Mouse (Mus musculus): ENCODE results near the gene Nudt1. TPM values are rescaled to one million over a fixed set of nuclear protein-coding genes. Genes with fewer than 3 reads are reported as not detected.

Nudt1 gene
- polyA plus RNA-seq, 1 experiment: 39.4 TPM

GRCm38 (mm10) chr5:140307602-140308001 lies 13.9 kb upstream of the Nudt1 start:
- Histone ChIP-seq H3K27me3 (ENCODE audit: control insufficient read depth, insufficient read depth, low read length, poor library complexity, severe bottlenecking) (no peaks in the 10 kb centered on the region), H3K4me1 (ENCODE audit: control insufficient read depth, insufficient read depth, low read length) (no peaks in the 10 kb centered on the region), H3K9ac (ENCODE audit: low read depth, poor library complexity, severe bottlenecking) (no peak overlapping the region), H3K4me3 (ENCODE audit: low read depth, low read length) (no peak overlapping the region), H3K27ac (ENCODE audit: insufficient read depth, low read length) (no peak overlapping the region), H3K36me3 (ENCODE audit: control insufficient read depth, insufficient read depth, low read length, poor library complexity, severe bottlenecking) (peaks cover 16% of the 10 kb centered on the region), H3K9me3 (replicated peaks; ENCODE audit: control insufficient read depth, insufficient read depth, low read length, poor library complexity, severe bottlenecking) (no peaks in the 10 kb centered on the region)
- no peak for TF ChIP-seq EP300 (IDR thresholded peaks at IDR 0.05; ENCODE audit: insufficient read depth, low read depth, low read length)
- TF ChIP-seq CTCF (IDR thresholded peaks at IDR 0.05; ENCODE audit: low read depth, low read length): no peak
- TF ChIP-seq POLR2A (IDR thresholded peaks at IDR 0.05; ENCODE audit: insufficient read depth, low read length): no peak

DNA sequence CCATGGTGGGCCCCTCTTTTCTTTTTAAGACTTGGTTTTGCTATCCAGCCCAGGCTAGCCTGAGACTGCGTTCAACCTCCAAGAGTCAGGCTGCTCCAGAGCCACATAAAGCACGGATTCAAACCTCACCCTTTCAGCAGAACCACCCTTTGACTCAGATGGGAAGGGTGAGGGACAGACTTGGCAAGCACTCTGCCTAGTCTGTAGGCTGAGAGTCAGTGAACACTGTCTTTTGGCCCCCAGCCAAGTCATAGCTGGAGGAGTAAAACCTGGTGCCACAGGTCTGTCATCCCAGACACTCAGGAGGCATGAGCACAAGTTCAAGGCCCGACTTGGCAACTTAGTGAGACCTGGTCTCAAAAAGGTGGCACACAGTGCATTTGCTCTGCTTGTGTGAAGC lies 4.7 kb upstream of the Nudt1 start:
- H3K9ac ChIP-seq (ENCODE audit: low read depth, poor library complexity, severe bottlenecking): no peak overlapping the region
- H3K27ac ChIP-seq (ENCODE audit: insufficient read depth, low read length): no peak overlapping the region
- H3K9me3 ChIP-seq (replicated peaks; ENCODE audit: control insufficient read depth, insufficient read depth, low read length, poor library complexity, severe bottlenecking): no peaks in the 10 kb centered on the region
- H3K27me3 ChIP-seq (ENCODE audit: control insufficient read depth, insufficient read depth, low read length, poor library complexity, severe bottlenecking): no peaks in the 10 kb centered on the region
- no peak overlapping the region for H3K4me3 ChIP-seq (ENCODE audit: low read depth, low read length)
- H3K36me3 ChIP-seq (ENCODE audit: control insufficient read depth, insufficient read depth, low read length, poor library complexity, severe bottlenecking): no peaks in the 10 kb centered on the region; the same call in 1 of the 2 replicates
- TF ChIP-seq POLR2A (IDR thresholded peaks at IDR 0.05; ENCODE audit: insufficient read depth, low read length) (no peak), EP300 (IDR thresholded peaks at IDR 0.05; ENCODE audit: insufficient read depth, low read depth, low read length) (no peak), CTCF (IDR thresholded peaks at IDR 0.05; ENCODE audit: low read depth, low read length) (no peak)
- no peaks in the 10 kb centered on the region for H3K4me1 ChIP-seq (ENCODE audit: control insufficient read depth, insufficient read depth, low read length)

GRCm38 (mm10) chr5:140321756-140322575 lies 510 bp downstream of the Nudt1 start:
- no peaks in the 10 kb centered on the region for H3K4me1 ChIP-seq (ENCODE audit: control insufficient read depth, insufficient read depth, low read length)
- no peaks in the 10 kb centered on the region for H3K27me3 ChIP-seq (ENCODE audit: control insufficient read depth, insufficient read depth, low read length, poor library complexity, severe bottlenecking)
- H3K9ac ChIP-seq (ENCODE audit: low read depth, poor library complexity, severe bottlenecking): peak overlapping the region; percentile 87
- TF ChIP-seq CTCF (IDR thresholded peaks at IDR 0.05; ENCODE audit: low read depth, low read length) (no peak), EP300 (IDR thresholded peaks at IDR 0.05; ENCODE audit: insufficient read depth, low read depth, low read length) (no peak), POLR2A (IDR thresholded peaks at IDR 0.05; ENCODE audit: insufficient read depth, low read length) (no peak)
- no peaks in the 10 kb centered on the region for H3K36me3 ChIP-seq (ENCODE audit: control insufficient read depth, insufficient read depth, low read length, poor library complexity, severe bottlenecking)
- peak overlapping the region; percentile 88 for H3K4me3 ChIP-seq (ENCODE audit: low read depth, low read length)
- H3K27ac ChIP-seq (ENCODE audit: insufficient read depth, low read length): peak overlapping the region; percentile 27
- H3K9me3 ChIP-seq (replicated peaks; ENCODE audit: control insufficient read depth, insufficient read depth, low read length, poor library complexity, severe bottlenecking): no peaks in the 10 kb centered on the region

DNA sequence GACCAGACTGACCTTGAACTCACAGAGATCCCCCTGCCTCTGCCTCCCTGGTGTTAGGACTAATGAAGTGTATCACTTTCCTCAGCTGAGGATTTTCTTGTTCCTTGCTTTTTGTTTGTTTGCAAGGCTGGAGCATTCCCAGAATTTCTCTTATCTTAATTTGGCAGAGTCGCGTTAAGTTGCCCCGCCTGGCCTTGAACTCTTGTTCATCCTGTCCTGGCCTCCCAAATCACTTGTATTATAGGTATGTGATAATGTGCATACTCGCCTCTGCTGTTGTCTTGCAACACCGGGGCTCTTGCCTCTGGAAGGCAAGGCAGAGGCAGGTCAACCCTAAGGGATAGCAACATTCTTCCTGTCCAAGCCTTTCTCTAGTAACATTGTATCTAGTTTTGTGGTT lies 2.6 kb downstream of the Nudt1 start:
- Histone ChIP-seq H3K27ac (ENCODE audit: insufficient read depth, low read length) (no peak overlapping the region), H3K9me3 (replicated peaks; ENCODE audit: control insufficient read depth, insufficient read depth, low read length, poor library complexity, severe bottlenecking) (no peaks in the 10 kb centered on the region), H3K4me3 (ENCODE audit: low read depth, low read length) (no peak overlapping the region), H3K9ac (ENCODE audit: low read depth, poor library complexity, severe bottlenecking) (no peak overlapping the region), H3K36me3 (ENCODE audit: control insufficient read depth, insufficient read depth, low read length, poor library complexity, severe bottlenecking) (no peaks in the 10 kb centered on the region), H3K4me1 (ENCODE audit: control insufficient read depth, insufficient read depth, low read length) (no peaks in the 10 kb centered on the region), H3K27me3 (ENCODE audit: control insufficient read depth, insufficient read depth, low read length, poor library complexity, severe bottlenecking) (no peaks in the 10 kb centered on the region)
- no peak for TF ChIP-seq CTCF (IDR thresholded peaks at IDR 0.05; ENCODE audit: low read depth, low read length)
- TF ChIP-seq EP300 (IDR thresholded peaks at IDR 0.05; ENCODE audit: insufficient read depth, low read depth, low read length): no peak
- no peak for TF ChIP-seq POLR2A (IDR thresholded peaks at IDR 0.05; ENCODE audit: insufficient read depth, low read length)

DNA sequence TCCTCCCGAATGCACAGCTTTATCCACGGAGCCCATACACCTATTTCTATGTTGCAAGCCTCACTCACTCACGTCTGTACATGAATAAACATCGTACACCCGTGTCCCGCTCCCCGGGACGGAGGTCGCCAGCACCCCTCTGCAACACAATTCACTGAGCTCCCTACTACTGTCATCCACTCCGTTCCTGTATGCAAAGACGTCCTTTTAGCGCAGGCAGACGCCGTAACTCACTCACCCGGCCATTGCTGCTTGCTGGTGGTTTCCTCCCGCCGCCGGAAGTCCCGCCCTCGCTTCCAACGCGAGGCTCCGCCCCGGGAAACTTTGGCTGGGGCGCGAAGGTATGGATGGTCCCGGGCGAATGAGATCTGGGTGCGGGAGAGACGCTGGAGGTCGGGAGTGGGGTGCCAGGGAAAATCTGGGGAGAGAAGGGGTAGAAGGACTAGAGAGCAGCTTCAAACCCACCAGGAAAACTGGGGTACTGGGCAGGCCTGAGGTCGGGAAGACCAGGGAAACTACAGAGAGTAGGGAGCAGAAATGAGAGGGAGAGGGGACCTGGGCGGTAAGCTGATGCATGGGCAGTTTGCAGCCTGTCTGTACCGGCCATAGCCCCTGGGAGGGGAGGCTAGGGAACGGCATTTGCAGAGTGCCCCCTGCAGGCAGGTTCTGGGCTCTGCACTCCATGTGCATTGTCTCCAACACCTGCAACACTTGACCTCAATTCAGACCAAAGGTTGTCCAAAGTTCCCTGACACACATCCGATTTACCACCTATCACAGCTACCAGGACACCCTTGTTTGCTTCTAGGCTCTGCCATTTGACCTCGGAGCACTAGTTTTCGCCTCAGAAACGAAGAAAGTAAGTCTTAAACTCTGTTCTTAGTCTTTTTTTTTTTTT lies 10.4 kb downstream of the Nudt1 start, which contains the start of gene Mrm2:
Mrm2 (minus strand) TSS at position 284 of the 898 bp plus-strand sequence.
- Histone ChIP-seq H3K4me3 (ENCODE audit: low read depth, low read length) (peak within 1 kb of the TSS; percentile 95), H3K9ac (ENCODE audit: low read depth, poor library complexity, severe bottlenecking) (peak within 1 kb of the TSS; percentile 57), H3K27me3 (ENCODE audit: control insufficient read depth, insufficient read depth, low read length, poor library complexity, severe bottlenecking) (no peaks in the 10 kb centered on the region), H3K4me1 (ENCODE audit: control insufficient read depth, insufficient read depth, low read length) (peaks cover 1% of the 10 kb centered on the region), H3K9me3 (replicated peaks; ENCODE audit: control insufficient read depth, insufficient read depth, low read length, poor library complexity, severe bottlenecking) (no peaks in the 10 kb centered on the region), H3K27ac (ENCODE audit: insufficient read depth, low read length) (peak within 1 kb of the TSS; percentile 85), H3K36me3 (ENCODE audit: control insufficient read depth, insufficient read depth, low read length, poor library complexity, severe bottlenecking) (no peaks in the 10 kb centered on the region)
- TF ChIP-seq EP300 (IDR thresholded peaks at IDR 0.05; ENCODE audit: insufficient read depth, low read depth, low read length): peak; percentile 79; the same call in 1 of the 2 replicates
- TF ChIP-seq POLR2A (IDR thresholded peaks at IDR 0.05; ENCODE audit: insufficient read depth, low read length): peak; percentile 85
- TF ChIP-seq CTCF (IDR thresholded peaks at IDR 0.05; ENCODE audit: low read depth, low read length): peak; percentile 97

All from ES-Bruce4 (cell line).